Mouse (Mus musculus) heart, embryonic 11.5 days (tissue): ENCODE measurements around the gene Pxk. TPM values are rescaled to one million over a fixed set of nuclear protein-coding genes. Genes with fewer than 3 reads are reported as not detected.

Experiments
- ATAC-seq: fragments of 200-750 bp; cut with Nextera tagmentation; replicated peaks from 2 replicates; pipeline ENCODE4 v1.8.0; 2017; ENCODE audit warnings: moderate library complexity; ENCODE audit not compliant: insufficient number of reproducible peaks, low FRiP score, low TSS enrichment
- H3K27ac ChIP-seq: fragments of 300-500 bp; sonication (generic); 2 replicates; pipeline ENCODE4 v1.5.1; 2014; ENCODE audit warnings: mild to moderate bottlenecking, low read depth, low read length
- H3K27me3 ChIP-seq: fragments of 300-500 bp; sonication (generic); 2 replicates; pipeline ENCODE4 v1.6.1; 2014; ENCODE audit warnings: mild to moderate bottlenecking, low read length, mixed read lengths; ENCODE audit not compliant: control insufficient read depth, insufficient read depth
- H3K36me3 ChIP-seq: fragments of 300-500 bp; sonication (generic); 2 replicates; pipeline ENCODE4 v1.6.1; 2014; ENCODE audit warnings: mild to moderate bottlenecking, low read length, moderate library complexity, mixed read lengths; ENCODE audit not compliant: control insufficient read depth, insufficient read depth
- H3K4me1 ChIP-seq: fragments of 300-500 bp; sonication (generic); 2 replicates; pipeline ENCODE4 v1.6.1; 2014; ENCODE audit warnings: low read length; ENCODE audit not compliant: control insufficient read depth, insufficient read depth
- H3K4me2 ChIP-seq: fragments of 300-500 bp; sonication (generic); 2 replicates; pipeline ENCODE4 v1.6.1; 2014; ENCODE audit warnings: mild to moderate bottlenecking, moderate library complexity
- H3K4me3 ChIP-seq: fragments of 300-500 bp; sonication (generic); 2 replicates; pipeline ENCODE4 v1.5.1; 2014; ENCODE audit warnings: low read depth, low read length
- H3K9ac ChIP-seq: fragments of 300-500 bp; sonication (generic); 2 replicates; pipeline ENCODE4 v1.6.1; 2014; ENCODE audit warnings: mild to moderate bottlenecking, low read depth, low read length, moderate library complexity
- H3K9me3 ChIP-seq: fragments of 300-500 bp; sonication (generic); replicated peaks from 2 replicates; pipeline ENCODE4 v1.6.1; 2016; ENCODE audit warnings: low read length; ENCODE audit not compliant: control insufficient read depth
- WGBS: fragments of 180-500 bp; shearing (Covaris S2); extraction: QIAGEN DNeasy Blood & Tissue Kit; methylation state at CpG from one replicate; pipeline ENCODE4 v1.1.7; 2014; ENCODE audit not compliant: insufficient replicate concordance; 5-methylcytosine and 5-hydroxymethylcytosine counted together
- polyA plus RNA-seq: library from polyadenylated mRNA; unstranded; fragments of >200 nt; fragmentation: Nextera tagmentation; extraction: Ambion mirVana; gene quantifications from 2 replicates; pipeline ENCODE4 v1.2.1, GENCODE M21; 2014

Gene Pxk
- polyA plus RNA-seq, 1 experiment from 2014 or later: 26.6 TPM

- Histone ChIP-seq H3K4me1 (peaks cover 3% of the 10 kb centered on the region), H3K27ac (no peak overlapping the region), H3K4me2 (no peak overlapping the region), H3K36me3 (peaks cover under 1% of the 10 kb centered on the region; the same call in 1 of the 2 replicates), H3K27me3 (no peaks in the 10 kb centered on the region), H3K4me3 (no peak overlapping the region), H3K9ac (no peak overlapping the region), H3K9me3 (no peaks in the 10 kb centered on the region)
- no peak for ATAC-seq
- WGBS: 52% methylated on average over 3 of the region's 3 CpGs
Observed at GRCm38 (mm10) chr14:8094931-8095561, 3.0 kb upstream of the Pxk start.

- no peak overlapping the region for H3K27ac ChIP-seq
- no peaks in the 10 kb centered on the region for H3K9me3 ChIP-seq
- H3K36me3 ChIP-seq: no peaks in the 10 kb centered on the region
- H3K27me3 ChIP-seq: no peaks in the 10 kb centered on the region
- ATAC-seq: no peak
- H3K4me1 ChIP-seq: peaks cover 3% of the 10 kb centered on the region
- 55% methylated on average over 7 of the region's 7 CpGs for WGBS
- no peak overlapping the region for H3K4me2 ChIP-seq
- H3K4me3 ChIP-seq: no peak overlapping the region
- no peak overlapping the region for H3K9ac ChIP-seq
Observed at GRCm38 (mm10) chr14:8095562-8095950, 2.5 kb upstream of the Pxk start.

- Histone ChIP-seq H3K9me3 (no peaks in the 10 kb centered on the region), H3K36me3 (no peaks in the 10 kb centered on the region), H3K4me2 (peak overlapping the region; percentile 74), H3K27ac (peak overlapping the region; percentile 46; the same call in 1 of the 2 replicates), H3K27me3 (no peaks in the 10 kb centered on the region), H3K4me3 (peak overlapping the region; percentile 70), H3K4me1 (peaks cover 3% of the 10 kb centered on the region), H3K9ac (peak overlapping the region; percentile 75)
- no peak for ATAC-seq
- WGBS: 6% methylated on average over 5 of the region's 5 CpGs
Observed at GRCm38 (mm10) chr14:8098687-8098995, 630 bp downstream of the Pxk start.

- no peaks in the 10 kb centered on the region for H3K36me3 ChIP-seq
- H3K9me3 ChIP-seq: no peaks in the 10 kb centered on the region
- H3K4me1 ChIP-seq: peaks cover 3% of the 10 kb centered on the region
- peak overlapping the region; percentile 12; the same call in 1 of the 2 replicates for H3K4me3 ChIP-seq
- no peak overlapping the region for H3K9ac ChIP-seq
- no peaks in the 10 kb centered on the region for H3K27me3 ChIP-seq
- no peak for ATAC-seq
- H3K27ac ChIP-seq: no peak overlapping the region
- 59% methylated on average over 10 of the region's 10 CpGs for WGBS
- H3K4me2 ChIP-seq: peak overlapping the region; percentile 74; the same call in 1 of the 2 replicates
Observed at GRCm38 (mm10) chr14:8099561-8100021, 1.6 kb downstream of the Pxk start.

GRCm38 (mm10) chr14:8101886-8102285 lies 3.9 kb downstream of the Pxk start:
- no peak overlapping the region for H3K4me2 ChIP-seq

GRCm38 (mm10) chr14:8102676-8103075 lies 4.7 kb downstream of the Pxk start:
- Histone ChIP-seq H3K27ac (no peak overlapping the region), H3K36me3 (no peaks in the 10 kb centered on the region), H3K4me3 (no peak overlapping the region), H3K9me3 (no peaks in the 10 kb centered on the region), H3K27me3 (no peaks in the 10 kb centered on the region), H3K4me2 (no peak overlapping the region), H3K4me1 (peaks cover 1% of the 10 kb centered on the region), H3K9ac (no peak overlapping the region)
- 82% methylated on average over 12 of the region's 12 CpGs for WGBS
- ATAC-seq: no peak

More at GRCm38 (mm10) chr14:8101886-8102285, 3.9 kb downstream of the Pxk start:
- Histone ChIP-seq H3K27ac (no peak overlapping the region), H3K36me3 (no peaks in the 10 kb centered on the region), H3K4me1 (peaks cover 3% of the 10 kb centered on the region), H3K9ac (no peak overlapping the region), H3K27me3 (no peaks in the 10 kb centered on the region), H3K9me3 (no peaks in the 10 kb centered on the region), H3K4me3 (no peak overlapping the region)
- WGBS: 89% methylated on average over 8 of the region's 8 CpGs
- no peak for ATAC-seq

GRCm38 (mm10) chr14:8108047-8108446 lies 10.0 kb downstream of the Pxk start:
- Histone ChIP-seq H3K4me1 (peaks cover 6% of the 10 kb centered on the region; the same call in 1 of the 2 replicates), H3K4me3 (no peak overlapping the region), H3K9me3 (no peaks in the 10 kb centered on the region), H3K9ac (no peak overlapping the region), H3K4me2 (no peak overlapping the region), H3K36me3 (no peaks in the 10 kb centered on the region), H3K27ac (no peak overlapping the region), H3K27me3 (no peaks in the 10 kb centered on the region)
- WGBS: 71% methylated on average over 4 of the region's 4 CpGs
- ATAC-seq: no peak

GRCm38 (mm10) chr14:8108976-8109375 lies 11.0 kb downstream of the Pxk start:
- Histone ChIP-seq H3K9me3 (no peaks in the 10 kb centered on the region), H3K4me3 (no peak overlapping the region), H3K27me3 (no peaks in the 10 kb centered on the region), H3K9ac (no peak overlapping the region), H3K36me3 (no peaks in the 10 kb centered on the region), H3K4me2 (no peak overlapping the region), H3K27ac (no peak overlapping the region), H3K4me1 (peaks cover 6% of the 10 kb centered on the region; the same call in 1 of the 2 replicates)
- WGBS: 86% methylated on average over 1 of the region's 1 CpGs
- no peak for ATAC-seq

- Histone ChIP-seq H3K27me3 (no peaks in the 10 kb centered on the region), H3K9ac (no peak overlapping the region), H3K27ac (no peak overlapping the region), H3K4me2 (no peak overlapping the region), H3K4me1 (peaks cover 6% of the 10 kb centered on the region; the same call in 1 of the 2 replicates), H3K9me3 (no peaks in the 10 kb centered on the region), H3K36me3 (no peaks in the 10 kb centered on the region), H3K4me3 (no peak overlapping the region)
- WGBS: 52% methylated on average over 6 of the region's 6 CpGs
- ATAC-seq: peak; percentile 63
Observed at GRCm38 (mm10) chr14:8111545-8111944, 13.5 kb downstream of the Pxk start.
